Mouse (Mus musculus): Measurements from ENCODE around the gene Arf1. TPM values are rescaled to one million over a fixed set of nuclear protein-coding genes. Genes with fewer than 3 reads are reported as not detected.

The Arf1 gene
- polyA plus RNA-seq, 1 experiment: 593 TPM

Other genes starting within 250 kb of the Arf1 start
- 1.1 and 1.4 TPM in 2 replicates for gene Obscn, start 91.9 kb downstream of the Arf1 start, polyA plus RNA-seq (2012; rRNA removed)
- 6.4 and 7.0 TPM in 2 replicates for gene Iba57, start 64.5 kb downstream of the Arf1 start, polyA plus RNA-seq (2012; rRNA removed)
- 13.8 and 16.7 TPM in 2 replicates for gene Gjc2, start 45.1 kb downstream of the Arf1 start, polyA plus RNA-seq (2012; rRNA removed)
- gene Guk1, start 36.1 kb downstream of the Arf1 start, polyA plus RNA-seq (2012; rRNA removed): 232 and 250 TPM in 2 replicates
- gene Mrpl55, start 25.8 kb downstream of the Arf1 start, polyA plus RNA-seq (2012; rRNA removed): 48.7 and 58.2 TPM in 2 replicates
- 33.2 and 35.6 TPM in 2 replicates for gene 2310033P09Rik, start 19.9 kb downstream of the Arf1 start, polyA plus RNA-seq (2012; rRNA removed)
- gene Wnt3a, start 62.5 kb upstream of the Arf1 start, polyA plus RNA-seq (2012; rRNA removed): 0.04 TPM in 1 of 2 replicates, not detected in the other
- gene Wnt9a, start 78.7 kb upstream of the Arf1 start, polyA plus RNA-seq (2012; rRNA removed): 9.4 and 12.2 TPM in 2 replicates
- gene Prss38, start 147.4 kb upstream of the Arf1 start, polyA plus RNA-seq (2012; rRNA removed): 0.11 and 0.12 TPM in 2 replicates
- gene Jmjd4, start 221.8 kb upstream of the Arf1 start, polyA plus RNA-seq (2012; rRNA removed): 14.7 and 15.6 TPM in 2 replicates
- 337 and 389 TPM in 2 replicates for gene Snap47, start 222.9 kb upstream of the Arf1 start, polyA plus RNA-seq (2012; rRNA removed)
- 3.2 and 3.8 TPM in 2 replicates for gene Zfp867, start 244.2 kb upstream of the Arf1 start, polyA plus RNA-seq (2012; rRNA removed)

Measured in frontal cortex, adult 2 months (tissue).